Comparison of ENCODE assay signal across 9 mouse cellular contexts in the genomic region with DNA sequence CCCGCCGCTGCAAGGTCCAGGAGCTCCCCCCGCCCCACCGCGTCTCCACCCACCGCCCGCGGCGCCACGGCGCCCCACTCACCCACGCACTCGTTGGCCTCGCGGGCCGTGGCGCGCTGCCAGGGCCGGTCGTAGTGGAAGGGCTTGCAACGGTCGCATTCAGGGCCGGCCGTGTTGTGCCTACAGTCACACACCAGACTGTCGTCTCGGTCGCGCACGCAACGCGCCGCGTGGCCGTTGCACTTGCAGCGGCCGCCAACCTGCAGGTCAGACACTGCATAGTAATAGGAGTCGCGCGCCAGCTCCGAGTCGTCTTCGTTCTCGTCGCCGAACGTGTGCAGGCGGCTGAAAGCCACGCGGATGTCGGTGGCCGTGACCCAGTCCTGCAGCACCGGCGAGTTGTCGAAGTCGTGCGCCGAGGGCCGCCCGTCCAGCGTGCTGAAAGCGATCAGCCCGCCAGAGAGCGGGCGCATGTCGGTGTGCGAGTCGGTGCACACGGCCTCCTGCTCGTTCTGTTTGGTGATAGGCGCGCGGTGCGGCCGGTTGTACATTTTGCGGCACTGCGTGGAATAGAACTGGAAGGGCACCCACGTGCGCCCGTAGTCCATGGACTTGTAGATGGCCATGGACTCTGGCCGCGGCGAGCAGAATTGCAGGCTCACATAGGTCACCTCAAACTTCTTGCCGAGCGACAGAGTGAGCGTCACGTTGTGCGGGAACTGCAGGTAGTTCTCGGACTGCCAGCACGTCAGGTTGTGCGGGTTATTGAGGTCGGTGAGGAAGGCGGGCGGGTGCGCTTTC. TPM values are rescaled to one million over a fixed set of nuclear protein-coding genes. Genes with fewer than 3 reads are reported as not detected.
DNase-seq lines count a peak whose midpoint lies in the region; ATAC-seq lines count a peak whose summit lies in the region.
"Had no signal": no experiment of that assay in that cellular context is flagged by ENCODE, and none has a peak within 500 bp of the region (broad histone marks: within the 10 kb centered on the region; RNA-seq: fewer than 3 reads in every experiment).

No protein-coding gene starts in this region.

- DNase-seq in heart, adult 11 months, result peak; percentile 94
- no peak for DNase-seq in heart, adult 9 months (ENCODE audit: low spot score in 2 of 2)
- DNase-seq in ES-CJ7 (ENCODE audit: low read depth, low spot score), result peak; percentile 44
- peak; percentile 58 for DNase-seq in embryo, embryonic 10.5 days (ENCODE audit: low spot score)
- peak; percentile 55 to 61 for DNase-seq in heart, postnatal 14 days
- DNase-seq in naive thymus-derived CD4-positive, alpha-beta T cell, adult 2 months (ENCODE audit: low read depth), result peak; percentile 40
- no peak for DNase-seq in layer of hippocampus, adult 9-10 months (ENCODE audit: low spot score)

- peaks cover 31% of the 10 kb centered on the region for H3K4me1 ChIP-seq in limb, embryonic 13.5 days

- peak overlapping the region; percentile 96 for H3K4me2 ChIP-seq in limb, embryonic 13.5 days (replicated peaks)

- H3K27ac ChIP-seq in limb, embryonic 13.5 days, result no peak overlapping the region

- H3K4me3 ChIP-seq in limb, embryonic 13.5 days, result peak overlapping the region; percentile 64

- intact Hi-C loops in heart, postnatal 14 days (cut with DNase I), result no loop called here

- under 1% methylated on average over 94 of the region's 94 CpGs for WGBS in limb, embryonic 13.5 days

- no peak; the same call in 1 of the 2 replicates for ATAC-seq in limb, embryonic 13.5 days (ENCODE audit: low FRiP score, low read depth)

- no peaks in the 10 kb centered on the region for H3K9me3 ChIP-seq in limb, embryonic 13.5 days

- peaks cover 87% of the 10 kb centered on the region for H3K27me3 ChIP-seq in limb, embryonic 13.5 days

- H3K9ac ChIP-seq in limb, embryonic 13.5 days, result peak overlapping the region; percentile 75

- H3K36me3 ChIP-seq in limb, embryonic 13.5 days, result no peaks in the 10 kb centered on the region

RNA-seq across cellular contexts. Expression of a gene that starts 15.4 kb away (rescaled TPM):
- total RNA-seq in heart, postnatal 14 days (2021), result 10 to 100 TPM; 52.7 to 55.5 TPM
- 5.5 and 7.0 TPM in 2 replicates for polyA plus RNA-seq in limb, embryonic 13.5 days (2015; fragmentation: Nextera tagmentation; extraction: Ambion mirVana)
- total RNA-seq: MEL had no signal

RNA-seq across cellular contexts. Expression of a gene that starts 46.7 kb away (rescaled TPM):
- total RNA-seq in heart, postnatal 14 days (2021), result 1 to 10 TPM; 1.0 to 1.8 TPM
- 0.51 and 0.61 TPM in 2 replicates for polyA plus RNA-seq in limb, embryonic 13.5 days (2015; fragmentation: Nextera tagmentation; extraction: Ambion mirVana)

Comparison
In these comparisons a context has a peak if more than half of its experiments do, and no peak if none do; other contexts are left out.
1. DNase-seq: peak in heart, adult 11 months (single experiment), ES-CJ7 (single experiment), embryo, embryonic 10.5 days (single experiment), heart, postnatal 14 days (2 of 2) and naive thymus-derived CD4-positive, alpha-beta T cell, adult 2 months (single experiment); none in heart, adult 9 months (0 of 2) and layer of hippocampus, adult 9-10 months (single experiment).